Mouse (Mus musculus): ENCODE measurements around the gene Pitpnm1. TPM values are rescaled to one million over a fixed set of nuclear protein-coding genes. Genes with fewer than 3 reads are reported as not detected.
"Not testable (repeated sequence)": the region's sequence is repeated elsewhere in the genome, so short reads cannot be mapped to it uniquely, and the experiment has no call there.

The Pitpnm1 gene
- total and polyA plus RNA-seq, 2 experiments from 2014 or later, result 127 to 187 TPM

DNA sequence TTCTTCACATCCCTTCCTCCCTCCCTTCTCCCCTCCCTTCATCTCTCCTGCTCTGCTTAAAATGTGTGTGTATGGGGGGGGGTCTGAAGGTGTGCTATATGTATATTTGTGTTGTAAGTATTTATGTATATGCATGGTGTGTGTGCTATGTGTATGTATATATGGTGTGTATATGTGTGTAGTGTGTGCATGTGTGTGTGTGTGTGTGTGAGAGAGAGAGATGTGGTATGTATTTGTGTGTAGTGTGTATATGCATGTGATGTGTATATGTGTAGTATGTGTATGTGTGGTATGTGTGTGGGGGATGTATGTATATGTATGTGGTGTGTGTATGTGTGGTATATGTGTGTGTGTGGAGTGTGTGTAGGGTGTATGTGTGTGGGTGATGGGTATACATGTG, 32.9 kb upstream of the Pitpnm1 start:
- H3K9me3 ChIP-seq (ENCODE audit: low read length), result no peaks in the 10 kb centered on the region
- no peak for ATAC-seq (ENCODE audit: low FRiP score)
- no peak overlapping the region for H3K4me2 ChIP-seq (ENCODE audit: low read depth, low read length, poor library complexity, severe bottlenecking)
- no peaks in the 10 kb centered on the region for H3K4me1 ChIP-seq (ENCODE audit: insufficient read depth, low read length)
- no peak overlapping the region for H3K27ac ChIP-seq (ENCODE audit: low read depth, low read length)
- no peaks in the 10 kb centered on the region for H3K36me3 ChIP-seq (ENCODE audit: insufficient read depth, low read length)
- no peak for DNase-seq (ENCODE audit: low spot score)
- no peak for TF ChIP-seq CTCF (IDR thresholded peaks at IDR 0.05)
- H3K4me3 ChIP-seq (ENCODE audit: low read depth, low read length), result no peak overlapping the region
- H3K9ac ChIP-seq (replicated peaks; ENCODE audit: low read length, poor library complexity, severe bottlenecking), result no peak overlapping the region
- H3K27me3 ChIP-seq (ENCODE audit: insufficient read depth, low read length), result no peaks in the 10 kb centered on the region

- not testable (repeated sequence) for DNase-seq (ENCODE audit: low spot score); H3K9ac ChIP-seq (replicated peaks; ENCODE audit: low read length, poor library complexity, severe bottlenecking); H3K27ac ChIP-seq (ENCODE audit: low read depth, low read length); H3K9me3 ChIP-seq (ENCODE audit: low read length); H3K4me1 ChIP-seq (ENCODE audit: insufficient read depth, low read length); H3K4me3 ChIP-seq (ENCODE audit: low read depth, low read length); H3K36me3 ChIP-seq (ENCODE audit: insufficient read depth, low read length); ATAC-seq (ENCODE audit: low FRiP score); H3K27me3 ChIP-seq (ENCODE audit: insufficient read depth, low read length); H3K4me2 ChIP-seq (ENCODE audit: low read depth, low read length, poor library complexity, severe bottlenecking)
- WGBS, result 92% methylated on average over 2 of the region's 2 CpGs
These were observed 31.6 kb upstream of the Pitpnm1 start for GRCm38 (mm10) chr19:4068242-4068641.

DNA sequence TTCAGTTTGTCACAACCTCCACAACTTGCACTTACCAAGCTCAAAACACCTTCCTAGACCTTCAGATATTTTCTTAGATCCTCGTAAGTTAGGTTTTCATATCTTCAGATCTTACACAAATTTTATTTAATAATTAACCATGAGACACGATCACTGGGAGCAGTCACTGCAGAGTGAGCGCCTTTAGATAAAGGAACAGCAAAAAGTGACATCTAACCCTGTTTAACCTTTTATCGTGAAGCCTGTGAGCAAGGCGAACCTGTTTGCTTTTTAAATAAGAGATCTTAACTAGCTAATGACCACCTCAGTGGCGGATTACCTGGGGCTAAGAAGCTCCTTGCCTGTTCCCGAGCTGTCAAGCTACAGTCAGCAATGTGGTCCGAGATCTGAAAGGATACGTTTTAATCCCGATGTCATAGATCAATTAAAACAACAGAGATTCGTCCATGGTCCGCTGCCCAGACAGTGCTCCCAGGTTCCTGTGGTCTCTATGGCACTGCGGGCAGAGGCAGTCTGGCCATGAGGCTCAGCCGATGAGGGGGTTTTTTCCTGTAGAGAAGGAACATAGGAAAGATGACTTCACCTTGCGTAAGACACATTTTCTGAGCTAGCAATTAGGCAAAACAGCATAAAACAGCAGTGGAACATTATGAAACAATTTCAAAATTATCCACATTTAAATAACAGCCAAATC, 30.9 kb upstream of the Pitpnm1 start:
- H3K9ac ChIP-seq (replicated peaks; ENCODE audit: low read length, poor library complexity, severe bottlenecking), result no peak overlapping the region
- ATAC-seq (ENCODE audit: low FRiP score) (no peak), DNase-seq (ENCODE audit: low spot score) (no peak)
- H3K4me3 ChIP-seq (ENCODE audit: low read depth, low read length), result no peak overlapping the region
- TF ChIP-seq CTCF (IDR thresholded peaks at IDR 0.05), result no peak
- H3K27ac ChIP-seq (ENCODE audit: low read depth, low read length), result no peak overlapping the region
- no peaks in the 10 kb centered on the region for H3K9me3 ChIP-seq (ENCODE audit: low read length)
- H3K4me1 ChIP-seq (ENCODE audit: insufficient read depth, low read length), result no peaks in the 10 kb centered on the region
- H3K27me3 ChIP-seq (ENCODE audit: insufficient read depth, low read length), result no peaks in the 10 kb centered on the region
- no peak overlapping the region for H3K4me2 ChIP-seq (ENCODE audit: low read depth, low read length, poor library complexity, severe bottlenecking)
- WGBS, result 46% methylated on average over 15 of the region's 15 CpGs
- no peaks in the 10 kb centered on the region for H3K36me3 ChIP-seq (ENCODE audit: insufficient read depth, low read length)

- DNase-seq (ENCODE audit: low spot score), result no peak
- Histone ChIP-seq H3K9ac (replicated peaks; ENCODE audit: low read length, poor library complexity, severe bottlenecking) (no peak overlapping the region), H3K27ac (ENCODE audit: low read depth, low read length) (no peak overlapping the region), H3K4me3 (ENCODE audit: low read depth, low read length) (no peak overlapping the region), H3K36me3 (ENCODE audit: insufficient read depth, low read length) (no peaks in the 10 kb centered on the region), H3K9me3 (ENCODE audit: low read length) (no peaks in the 10 kb centered on the region), H3K27me3 (ENCODE audit: insufficient read depth, low read length) (no peaks in the 10 kb centered on the region), H3K4me1 (ENCODE audit: insufficient read depth, low read length) (no peaks in the 10 kb centered on the region), H3K4me2 (ENCODE audit: low read depth, low read length, poor library complexity, severe bottlenecking) (no peak overlapping the region)
- no peak for ATAC-seq (ENCODE audit: low FRiP score)
- TF ChIP-seq CTCF (IDR thresholded peaks at IDR 0.05), result no peak
- 73% methylated on average over 15 of the region's 15 CpGs for WGBS
These were observed 29.5 kb upstream of the Pitpnm1 start for GRCm38 (mm10) chr19:4070311-4070710.

DNA sequence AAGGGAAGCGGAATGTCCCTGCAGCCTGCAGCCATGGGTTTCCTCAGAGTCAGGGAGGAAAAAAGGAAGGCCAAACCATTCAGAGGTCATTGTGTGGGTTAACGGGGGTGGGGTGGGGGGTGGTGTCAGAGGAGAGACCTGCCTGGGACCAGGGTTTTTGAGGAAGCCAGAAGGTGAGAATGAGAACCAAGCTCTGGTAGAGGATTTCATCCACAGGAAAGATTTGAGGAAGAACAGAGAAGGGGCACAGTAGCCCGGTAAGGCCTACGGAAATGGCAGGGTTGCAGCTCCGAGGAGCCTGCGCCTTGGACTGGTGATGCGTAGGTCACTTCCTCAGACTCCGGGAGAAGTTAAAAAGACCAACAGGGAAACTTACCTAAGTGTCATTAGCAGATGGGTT, 29.0 kb upstream of the Pitpnm1 start:
- ATAC-seq (ENCODE audit: low FRiP score), result no peak
- H3K4me2 ChIP-seq (ENCODE audit: low read depth, low read length, poor library complexity, severe bottlenecking), result no peak overlapping the region
- H3K9ac ChIP-seq (replicated peaks; ENCODE audit: low read length, poor library complexity, severe bottlenecking), result no peak overlapping the region
- no peak overlapping the region for H3K27ac ChIP-seq (ENCODE audit: low read depth, low read length)
- H3K9me3 ChIP-seq (ENCODE audit: low read length), result no peaks in the 10 kb centered on the region
- no peaks in the 10 kb centered on the region for H3K36me3 ChIP-seq (ENCODE audit: insufficient read depth, low read length)
- no peak overlapping the region for H3K4me3 ChIP-seq (ENCODE audit: low read depth, low read length)
- 84% methylated on average over 8 of the region's 8 CpGs for WGBS
- DNase-seq (ENCODE audit: low spot score), result no peak
- no peaks in the 10 kb centered on the region for H3K4me1 ChIP-seq (ENCODE audit: insufficient read depth, low read length)
- H3K27me3 ChIP-seq (ENCODE audit: insufficient read depth, low read length), result no peaks in the 10 kb centered on the region
- no peak for TF ChIP-seq CTCF (IDR thresholded peaks at IDR 0.05)

- H3K9me3 ChIP-seq (ENCODE audit: low read length), result no peaks in the 10 kb centered on the region
- WGBS, result 93% methylated on average over 6 of the region's 6 CpGs
- no peak overlapping the region for H3K9ac ChIP-seq (replicated peaks; ENCODE audit: low read length, poor library complexity, severe bottlenecking)
- H3K4me2 ChIP-seq (ENCODE audit: low read depth, low read length, poor library complexity, severe bottlenecking), result no peak overlapping the region
- H3K36me3 ChIP-seq (ENCODE audit: insufficient read depth, low read length), result no peaks in the 10 kb centered on the region
- H3K27me3 ChIP-seq (ENCODE audit: insufficient read depth, low read length), result no peaks in the 10 kb centered on the region
- no peak overlapping the region for H3K27ac ChIP-seq (ENCODE audit: low read depth, low read length)
- TF ChIP-seq CTCF (IDR thresholded peaks at IDR 0.05), result no peak
- ATAC-seq (ENCODE audit: low FRiP score) (no peak), DNase-seq (ENCODE audit: low spot score) (no peak)
- H3K4me1 ChIP-seq (ENCODE audit: insufficient read depth, low read length), result no peaks in the 10 kb centered on the region
- no peak overlapping the region for H3K4me3 ChIP-seq (ENCODE audit: low read depth, low read length)
These were observed 28.4 kb upstream of the Pitpnm1 start for GRCm38 (mm10) chr19:4071406-4071805.
